Mouse (Mus musculus): ENCODE results near the gene Sympk. TPM values are rescaled to one million over a fixed set of nuclear protein-coding genes. Genes with fewer than 3 reads are reported as not detected.

Gene Sympk
- polyA plus RNA-seq, 1 experiment from 2014 or later: 35.6 TPM

DNA sequence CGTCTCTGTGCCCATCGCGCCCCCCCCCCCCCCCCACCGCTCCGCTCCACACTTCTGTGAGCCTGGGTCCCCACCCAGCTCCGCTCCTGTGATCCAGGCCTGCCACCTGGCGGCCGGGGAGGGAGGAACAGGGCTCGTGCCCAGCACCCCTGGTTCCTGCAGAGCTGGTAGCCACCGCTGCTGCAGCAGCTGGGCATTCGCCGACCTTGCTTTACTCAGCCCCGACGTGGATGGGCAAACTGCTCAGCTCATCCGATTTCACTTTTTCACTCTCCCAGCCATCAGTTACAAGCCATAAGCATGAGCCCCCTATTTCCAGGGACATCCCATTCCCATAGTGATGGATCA is 69.0 kb downstream of the Sympk start:
- Histone ChIP-seq H3K27ac (ENCODE audit: low read depth, low read length) (peak overlapping the region; percentile 49; the same call in 1 of the 2 replicates), H3K9me3 (ENCODE audit: control insufficient read depth, low read length) (no peaks in the 10 kb centered on the region), H3K4me1 (ENCODE audit: control insufficient read depth, insufficient read depth, low read length) (peaks cover 28% of the 10 kb centered on the region), H3K27me3 (ENCODE audit: control insufficient read depth, insufficient read depth, low read length) (peaks cover 9% of the 10 kb centered on the region), H3K4me3 (ENCODE audit: low read depth, low read length) (peak overlapping the region; percentile 75), H3K36me3 (ENCODE audit: control insufficient read depth, insufficient read depth, low read length) (peaks cover 3% of the 10 kb centered on the region; the same call in 1 of the 2 replicates), H3K4me2 (ENCODE audit: low read depth) (peak overlapping the region; percentile 96), H3K9ac (ENCODE audit: low read length) (peak overlapping the region; percentile 48)
- 1% methylated on average over 12 of the region's 15 CpGs for WGBS
- DNase-seq (ENCODE audit: low spot score) (peak; percentile 86), ATAC-seq (ENCODE audit: insufficient read depth, low FRiP score, low TSS enrichment) (peak; percentile 40)

DNA sequence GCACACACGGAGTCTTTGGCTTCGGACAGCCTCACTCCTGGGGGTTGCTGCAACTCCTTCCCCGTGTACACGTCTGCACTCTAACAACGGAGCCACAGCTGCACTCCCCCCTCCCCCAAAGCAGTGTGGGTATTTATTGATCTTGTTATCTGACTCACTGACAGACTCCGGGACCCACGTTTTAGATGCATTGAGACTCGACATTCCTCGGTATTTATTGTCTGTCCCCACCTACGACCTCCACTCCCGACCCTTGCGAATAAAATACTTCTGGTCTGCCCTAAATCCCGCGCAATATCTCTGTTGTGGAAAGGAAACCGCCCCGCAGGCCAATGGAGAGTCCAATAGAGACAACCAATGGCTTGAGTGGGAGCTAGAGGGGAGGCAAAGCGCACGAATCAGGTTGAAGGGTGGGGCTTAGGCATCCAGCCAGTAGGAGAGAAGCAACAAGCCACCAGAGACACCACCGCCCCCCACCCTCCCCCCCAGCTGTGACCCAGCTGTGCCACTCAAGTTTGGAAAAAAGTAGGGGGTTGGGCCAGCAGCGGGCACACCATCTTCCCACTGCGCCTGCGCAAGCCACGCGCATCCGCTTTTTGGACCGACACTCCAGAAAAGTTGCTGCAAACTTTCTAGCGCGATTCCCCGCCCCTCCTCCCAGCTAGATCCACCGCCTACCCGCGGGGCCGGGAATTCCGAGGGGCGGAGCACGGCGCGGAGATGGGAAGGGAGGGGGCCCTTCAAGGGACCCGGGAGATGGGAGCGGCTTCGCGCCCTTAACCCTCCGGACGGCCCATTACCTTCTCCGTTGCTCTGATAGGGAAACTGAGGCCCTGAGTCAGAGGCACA is 69.6 kb downstream of the Sympk start:
- H3K4me3 ChIP-seq (ENCODE audit: low read depth, low read length): peak overlapping the region; percentile 75
- DNase-seq (ENCODE audit: low spot score) (peak; percentile 97), ATAC-seq (ENCODE audit: insufficient read depth, low FRiP score, low TSS enrichment) (peak; percentile 82)
- peak overlapping the region; percentile 83 for H3K9ac ChIP-seq (ENCODE audit: low read length)
- H3K4me2 ChIP-seq (ENCODE audit: low read depth): peak overlapping the region; percentile 96
- H3K4me1 ChIP-seq (ENCODE audit: control insufficient read depth, insufficient read depth, low read length): peaks cover 28% of the 10 kb centered on the region
- under 1% methylated on average over 45 of the region's 45 CpGs for WGBS
- 0 out of 2 replicates have a peak, but pooled peaks cover 3% of the 10 kb centered on the region for H3K36me3 ChIP-seq (ENCODE audit: control insufficient read depth, insufficient read depth, low read length)
- peak overlapping the region; percentile 91 for H3K27ac ChIP-seq (ENCODE audit: low read depth, low read length)
- peaks cover 9% of the 10 kb centered on the region for H3K27me3 ChIP-seq (ENCODE audit: control insufficient read depth, insufficient read depth, low read length)
- H3K9me3 ChIP-seq (ENCODE audit: control insufficient read depth, low read length): no peaks in the 10 kb centered on the region

DNA sequence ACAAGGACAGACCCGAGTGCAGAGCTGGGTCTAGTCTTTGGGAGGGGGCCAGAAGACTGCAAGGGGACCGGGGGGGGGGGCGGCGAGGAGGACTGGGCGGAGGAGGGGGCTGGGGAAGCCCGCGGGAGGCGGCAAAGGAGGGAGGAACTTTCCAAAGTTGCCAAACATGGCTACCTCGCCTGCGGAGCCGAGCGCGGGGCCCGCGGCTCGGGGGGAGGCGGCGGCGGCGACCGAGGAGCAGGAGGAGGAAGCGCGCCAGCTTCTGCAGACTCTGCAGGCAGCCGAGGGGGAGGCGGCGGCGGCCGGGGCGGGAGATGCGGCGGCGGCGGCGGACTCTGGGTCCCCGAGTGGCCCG is 70.3 kb downstream of the Sympk start, which contains the start of gene Six5:
Gene Six5 (plus strand): TSS at position 124 of the 355 bp plus-strand sequence.
- Histone ChIP-seq H3K9me3 (ENCODE audit: control insufficient read depth, low read length) (no peaks in the 10 kb centered on the region), H3K4me2 (ENCODE audit: low read depth) (peak within 1 kb of the TSS; percentile 96), H3K27ac (ENCODE audit: low read depth, low read length) (peak within 1 kb of the TSS; percentile 91), H3K27me3 (ENCODE audit: control insufficient read depth, insufficient read depth, low read length) (peaks cover 9% of the 10 kb centered on the region), H3K4me3 (ENCODE audit: low read depth, low read length) (peak within 1 kb of the TSS; percentile 75), H3K9ac (ENCODE audit: low read length) (peak within 1 kb of the TSS; percentile 83), H3K36me3 (ENCODE audit: control insufficient read depth, insufficient read depth, low read length) (0 out of 2 replicates have a peak, but pooled peaks cover 3% of the 10 kb centered on the region), H3K4me1 (ENCODE audit: control insufficient read depth, insufficient read depth, low read length) (peaks cover 28% of the 10 kb centered on the region)
- DNase-seq (ENCODE audit: low spot score) (no peak), ATAC-seq (ENCODE audit: insufficient read depth, low FRiP score, low TSS enrichment) (no peak)
- WGBS: 0% methylated on average over 17 of the region's 36 CpGs

DNA sequence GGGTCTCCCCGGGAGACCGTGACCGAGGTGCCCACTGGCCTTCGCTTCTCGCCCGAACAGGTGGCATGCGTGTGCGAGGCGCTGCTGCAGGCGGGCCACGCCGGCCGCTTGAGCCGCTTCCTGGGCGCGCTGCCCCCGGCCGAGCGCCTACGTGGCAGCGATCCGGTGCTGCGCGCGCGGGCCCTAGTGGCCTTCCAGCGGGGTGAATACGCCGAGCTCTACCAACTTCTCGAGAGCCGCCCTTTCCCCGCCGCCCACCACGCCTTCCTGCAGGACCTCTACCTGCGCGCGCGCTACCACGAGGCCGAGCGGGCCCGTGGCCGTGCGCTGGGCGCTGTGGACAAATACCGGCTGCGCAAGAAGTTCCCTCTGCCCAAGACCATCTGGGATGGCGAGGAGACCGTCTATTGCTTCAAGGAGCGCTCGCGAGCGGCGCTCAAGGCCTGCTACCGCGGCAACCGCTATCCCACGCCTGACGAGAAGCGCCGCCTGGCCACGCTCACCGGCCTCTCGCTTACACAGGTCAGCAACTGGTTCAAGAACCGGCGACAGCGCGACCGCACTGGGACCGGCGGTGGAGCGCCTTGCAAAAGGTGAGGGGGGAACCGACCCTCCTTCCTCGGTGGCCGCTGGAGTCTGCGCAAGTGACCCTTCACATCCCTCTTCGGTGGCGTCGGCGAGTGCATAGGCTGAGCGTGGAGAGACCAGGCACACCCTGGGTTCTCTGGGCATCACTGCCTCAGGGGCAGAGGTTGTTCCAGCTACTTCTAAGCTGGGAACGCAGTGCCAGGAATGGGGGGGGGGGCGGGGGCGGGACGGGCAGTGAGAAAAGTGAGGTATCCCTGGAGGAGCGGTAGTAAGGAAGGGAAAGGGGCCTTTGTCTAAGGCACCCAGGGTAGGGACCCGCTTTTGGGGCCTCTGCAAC is 70.9 kb downstream of the Sympk start:
- H3K27ac ChIP-seq (ENCODE audit: low read depth, low read length): peak overlapping the region; percentile 91
- 0 out of 2 replicates have a peak, but pooled peaks cover 3% of the 10 kb centered on the region for H3K36me3 ChIP-seq (ENCODE audit: control insufficient read depth, insufficient read depth, low read length)
- peak; percentile 61 for DNase-seq (ENCODE audit: low spot score)
- peaks cover 28% of the 10 kb centered on the region for H3K4me1 ChIP-seq (ENCODE audit: control insufficient read depth, insufficient read depth, low read length)
- WGBS: under 1% methylated on average over 77 of the region's 87 CpGs
- peak overlapping the region; percentile 96 for H3K4me2 ChIP-seq (ENCODE audit: low read depth)
- peak overlapping the region; percentile 83 for H3K9ac ChIP-seq (ENCODE audit: low read length)
- no peaks in the 10 kb centered on the region for H3K9me3 ChIP-seq (ENCODE audit: control insufficient read depth, low read length)
- no peak for ATAC-seq (ENCODE audit: insufficient read depth, low FRiP score, low TSS enrichment)
- peak overlapping the region; percentile 75 for H3K4me3 ChIP-seq (ENCODE audit: low read depth, low read length)
- peaks cover 9% of the 10 kb centered on the region for H3K27me3 ChIP-seq (ENCODE audit: control insufficient read depth, insufficient read depth, low read length)

DNA sequence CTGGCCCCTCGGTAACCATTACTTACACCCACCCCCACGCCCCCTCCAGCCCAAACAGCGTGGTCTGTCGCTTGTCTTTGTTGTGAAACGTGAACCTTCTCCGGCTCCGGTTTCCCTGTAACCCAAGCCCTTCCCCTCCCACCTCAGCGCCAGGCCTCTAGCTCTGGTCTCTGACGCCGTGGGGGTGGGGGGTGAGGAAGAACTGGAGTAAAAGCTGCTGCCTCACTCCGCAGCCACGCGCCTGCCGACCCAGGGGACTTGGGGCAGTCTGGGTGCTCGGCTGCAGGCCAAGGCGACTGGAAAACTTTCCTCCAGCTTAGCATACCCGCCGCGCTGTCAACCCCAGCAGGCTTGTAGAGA is 71.6 kb downstream of the Sympk start:
- 0 out of 2 replicates have a peak, but pooled peaks cover 1% of the 10 kb centered on the region for H3K36me3 ChIP-seq (ENCODE audit: control insufficient read depth, insufficient read depth, low read length)
- ATAC-seq (ENCODE audit: insufficient read depth, low FRiP score, low TSS enrichment) (no peak), DNase-seq (ENCODE audit: low spot score) (peak; percentile 81)
- peaks cover 8% of the 10 kb centered on the region for H3K27me3 ChIP-seq (ENCODE audit: control insufficient read depth, insufficient read depth, low read length)
- peak overlapping the region; percentile 75 for H3K4me3 ChIP-seq (ENCODE audit: low read depth, low read length)
- WGBS: under 1% methylated on average over 19 of the region's 19 CpGs
- peak overlapping the region; percentile 83 for H3K9ac ChIP-seq (ENCODE audit: low read length)
- H3K9me3 ChIP-seq (ENCODE audit: control insufficient read depth, low read length): no peaks in the 10 kb centered on the region
- peak overlapping the region; percentile 96 for H3K4me2 ChIP-seq (ENCODE audit: low read depth)
- H3K4me1 ChIP-seq (ENCODE audit: control insufficient read depth, insufficient read depth, low read length): peaks cover 28% of the 10 kb centered on the region
- no peak overlapping the region for H3K27ac ChIP-seq (ENCODE audit: low read depth, low read length)

DNA sequence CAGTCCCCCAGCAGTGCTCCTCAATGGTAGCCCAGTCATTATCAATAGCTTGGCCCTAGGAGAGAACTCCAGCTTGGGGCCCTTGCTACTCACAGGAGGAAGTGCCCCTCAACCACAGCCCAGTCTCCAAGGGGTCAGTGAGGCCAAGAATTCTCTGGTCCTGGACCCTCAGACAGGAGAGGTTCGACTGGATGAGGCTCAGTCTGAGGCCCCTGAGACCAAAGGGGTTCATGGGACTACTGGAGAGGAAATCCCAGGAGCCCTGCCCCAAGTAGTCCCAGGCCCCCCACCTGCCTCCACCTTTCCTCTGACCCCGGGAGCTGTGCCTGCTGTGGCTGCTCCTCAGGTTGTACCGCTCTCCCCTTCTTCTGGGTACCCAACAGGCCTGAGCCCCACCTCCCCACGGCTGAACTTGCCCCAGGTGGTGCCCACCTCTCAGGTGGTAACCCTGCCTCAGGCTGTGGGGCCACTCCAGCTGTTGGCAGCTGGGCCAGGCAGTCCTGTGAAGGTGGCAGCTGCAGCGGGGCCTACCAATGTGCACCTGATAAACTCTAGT is 72.3 kb downstream of the Sympk start:
- H3K4me2 ChIP-seq (ENCODE audit: low read depth): peak overlapping the region; percentile 96
- peak overlapping the region; percentile 83 for H3K9ac ChIP-seq (ENCODE audit: low read length)
- peaks cover 28% of the 10 kb centered on the region for H3K4me1 ChIP-seq (ENCODE audit: control insufficient read depth, insufficient read depth, low read length)
- WGBS: 68% methylated on average over 5 of the region's 5 CpGs
- H3K4me3 ChIP-seq (ENCODE audit: low read depth, low read length): peak overlapping the region; percentile 75
- no peak overlapping the region for H3K27ac ChIP-seq (ENCODE audit: low read depth, low read length)
- ATAC-seq (ENCODE audit: insufficient read depth, low FRiP score, low TSS enrichment): no peak
- no peak for DNase-seq (ENCODE audit: low spot score)
- H3K27me3 ChIP-seq (ENCODE audit: control insufficient read depth, insufficient read depth, low read length): peaks cover 2% of the 10 kb centered on the region
- H3K9me3 ChIP-seq (ENCODE audit: control insufficient read depth, low read length): no peaks in the 10 kb centered on the region
- H3K36me3 ChIP-seq (ENCODE audit: control insufficient read depth, insufficient read depth, low read length): no peaks in the 10 kb centered on the region

DNA sequence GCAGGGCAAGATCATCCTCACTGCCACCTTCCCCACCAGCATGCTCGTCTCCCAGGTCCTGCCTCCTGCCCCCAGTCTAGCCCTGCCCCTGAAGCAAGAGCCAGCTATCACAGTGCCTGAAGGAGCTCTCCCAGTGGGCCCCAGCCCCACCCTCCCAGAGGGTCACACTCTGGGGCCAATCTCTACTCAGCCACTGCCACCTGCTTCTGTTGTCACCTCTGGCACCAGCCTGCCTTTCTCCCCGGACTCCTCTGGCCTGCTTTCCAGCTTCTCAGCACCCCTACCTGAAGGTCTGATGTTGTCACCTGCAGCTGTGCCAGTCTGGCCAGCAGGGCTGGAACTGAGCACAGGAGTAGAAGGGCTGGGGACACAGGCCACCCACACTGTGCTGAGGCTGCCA is 73.0 kb downstream of the Sympk start:
- H3K4me3 ChIP-seq (ENCODE audit: low read depth, low read length): no peak overlapping the region
- H3K36me3 ChIP-seq (ENCODE audit: control insufficient read depth, insufficient read depth, low read length): no peaks in the 10 kb centered on the region
- DNase-seq (ENCODE audit: low spot score) (no peak), ATAC-seq (ENCODE audit: insufficient read depth, low FRiP score, low TSS enrichment) (no peak)
- H3K9me3 ChIP-seq (ENCODE audit: control insufficient read depth, low read length): no peaks in the 10 kb centered on the region
- 67% methylated on average over 2 of the region's 2 CpGs for WGBS
- no peak overlapping the region for H3K27ac ChIP-seq (ENCODE audit: low read depth, low read length)
- H3K9ac ChIP-seq (ENCODE audit: low read length): no peak overlapping the region; the same call in 1 of the 2 replicates
- no peak overlapping the region for H3K4me2 ChIP-seq (ENCODE audit: low read depth)
- no peaks in the 10 kb centered on the region for H3K27me3 ChIP-seq (ENCODE audit: control insufficient read depth, insufficient read depth, low read length)
- peaks cover 24% of the 10 kb centered on the region for H3K4me1 ChIP-seq (ENCODE audit: control insufficient read depth, insufficient read depth, low read length)

DNA sequence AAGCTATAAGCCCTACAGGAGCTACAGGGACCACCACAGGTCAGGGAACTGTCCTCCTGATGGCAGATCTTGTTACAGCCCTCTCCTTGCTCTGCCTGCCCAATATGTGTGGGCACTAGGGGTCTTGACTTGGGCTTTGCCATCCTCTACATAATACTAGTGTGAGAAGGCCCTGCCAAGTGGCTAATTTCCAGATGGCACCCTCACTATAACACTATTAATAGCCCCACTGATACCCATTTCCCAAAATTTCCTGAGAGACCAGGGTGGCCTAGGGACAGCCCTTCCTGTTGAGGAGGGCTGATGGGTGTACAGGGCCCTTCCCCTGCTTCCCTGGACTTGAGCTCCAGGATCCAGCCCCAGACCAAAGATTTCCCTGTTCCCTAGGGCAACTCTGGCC is 73.7 kb downstream of the Sympk start:
- no peak for DNase-seq (ENCODE audit: low spot score)
- no peak overlapping the region for H3K9ac ChIP-seq (ENCODE audit: low read length)
- ATAC-seq (ENCODE audit: insufficient read depth, low FRiP score, low TSS enrichment): no peak
- no peak overlapping the region for H3K4me2 ChIP-seq (ENCODE audit: low read depth)
- H3K4me3 ChIP-seq (ENCODE audit: low read depth, low read length): no peak overlapping the region
- no peak overlapping the region for H3K27ac ChIP-seq (ENCODE audit: low read depth, low read length)
- H3K27me3 ChIP-seq (ENCODE audit: control insufficient read depth, insufficient read depth, low read length): no peaks in the 10 kb centered on the region
- no peaks in the 10 kb centered on the region for H3K9me3 ChIP-seq (ENCODE audit: control insufficient read depth, low read length)
- peaks cover 17% of the 10 kb centered on the region for H3K4me1 ChIP-seq (ENCODE audit: control insufficient read depth, insufficient read depth, low read length)
- H3K36me3 ChIP-seq (ENCODE audit: control insufficient read depth, insufficient read depth, low read length): no peaks in the 10 kb centered on the region
